Mouse (Mus musculus) frontal cortex, postnatal 36 days (tissue): ENCODE measurements around the gene Olfr512.

ENCODE experiments used
- DNase-seq, 2 experiments: peaks; one replicate each; pipeline ENCODE4 v3.0.0; 2022; ENCODE audit warnings: low spot score in 2 of 2

The Olfr512 gene

GRCm38 (mm10) chr7:108713020-108713419 is at the start of gene Olfr512:
Gene Olfr512 (plus strand): TSS chr7:108713320.
- no peak for DNase-seq

GRCm38 (mm10) chr7:108666118-108666517 is 47.0 kb upstream of the Olfr512 start, which contains the start of gene Olfr510:
Gene Olfr510 (plus strand): TSS chr7:108666418.
- no peak for DNase-seq

- no peak for DNase-seq
These were observed 42.1 kb upstream of the Olfr512 start for GRCm38 (mm10) chr7:108671058-108671457.

- DNase-seq = no peak
These were observed 34.2 kb upstream of the Olfr512 start for GRCm38 (mm10) chr7:108678886-108679285.

GRCm38 (mm10) chr7:108750673-108751072 is 37.6 kb downstream of the Olfr512 start, which contains the start of gene Olfr513:
Gene Olfr513 (plus strand): TSS chr7:108750973.
- no peak for DNase-seq

- DNase-seq = no peak
These were observed 47.3 kb downstream of the Olfr512 start for GRCm38 (mm10) chr7:108760411-108760810.
